Mouse (Mus musculus) kidney, adult 2 months (tissue): ENCODE data around the gene Bmp8b.
"Not testable (repeated sequence)": the region's sequence is repeated elsewhere in the genome, so short reads cannot be mapped to it uniquely, and the experiment has no call there.

Experiments used
- CTCF ChIP-seq: fragments of 200-500 bp; conservative IDR thresholded peaks from 2 replicates; pipeline ENCODE4 v1.5.1; 2011; ENCODE audit warnings: low read depth, mild to moderate bottlenecking, control low read depth, low read length, moderate library complexity, mixed read lengths; ENCODE audit not compliant: insufficient read depth, insufficient read length
- POLR2A ChIP-seq: fragments of 200-500 bp; IDR thresholded peaks from one replicate; pipeline ENCODE4 v1.6.1; 2011; ENCODE audit warnings: low read depth, low read length, control low read depth

- TF ChIP-seq CTCF, POLR2A: not testable (repeated sequence)
These were observed 964 bp downstream of the Bmp8b start for GRCm38 (mm10) chr4:123105929-123106328.
